Mouse (Mus musculus) fat pad, adult 2 months (tissue): ENCODE data around the gene Mrpl11.
A peak's percentile ranks its signal among the peaks of the same experiment; 100 is the strongest.
"Not testable (repeated sequence)": the region's sequence is repeated elsewhere in the genome, so short reads cannot be mapped to it uniquely, and the experiment has no call there.

Experiments
- DNase-seq: peaks from one replicate; pipeline ENCODE4 v3.0.0-alpha.2; 2011; ENCODE audit warnings: low read depth, low spot score; ENCODE audit errors: extremely low read depth

The Mrpl11 gene

DNA sequence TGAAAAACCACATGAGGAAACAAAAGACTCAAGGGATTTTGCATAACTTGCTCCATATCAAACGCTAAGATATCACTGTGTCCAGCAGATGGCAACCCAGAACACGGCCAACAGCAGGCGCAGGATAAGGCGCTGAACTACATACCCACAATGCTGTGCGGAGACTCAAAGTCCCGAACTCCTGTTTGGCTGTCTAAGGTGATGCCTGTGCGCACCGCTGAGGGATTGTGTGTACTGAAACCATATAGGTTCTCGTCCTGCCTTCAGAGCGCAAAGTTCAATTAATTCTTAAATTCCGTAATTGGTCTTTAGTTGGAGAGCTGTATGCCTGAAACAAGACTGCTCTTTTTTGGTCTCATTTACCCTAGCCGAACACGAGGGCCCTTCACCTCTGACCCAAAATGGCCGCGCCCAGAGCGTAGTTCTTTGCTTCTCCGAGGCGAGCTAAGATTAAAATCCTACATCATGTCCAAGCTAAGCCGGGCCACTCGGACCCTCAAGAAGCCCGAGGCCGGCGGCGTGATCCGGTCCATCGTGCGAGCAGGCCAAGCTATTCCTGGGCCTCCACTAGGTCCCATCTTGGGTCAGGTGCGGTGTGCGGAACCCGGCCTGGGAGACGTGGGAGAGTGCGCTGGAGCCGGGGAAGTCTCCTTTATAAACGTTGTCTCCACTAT, at the start of gene Mrpl11:
Mrpl11 (plus strand) TSS at position 220 of the 674 bp plus-strand sequence.
- DNase-seq = peak; percentile 62

DNA sequence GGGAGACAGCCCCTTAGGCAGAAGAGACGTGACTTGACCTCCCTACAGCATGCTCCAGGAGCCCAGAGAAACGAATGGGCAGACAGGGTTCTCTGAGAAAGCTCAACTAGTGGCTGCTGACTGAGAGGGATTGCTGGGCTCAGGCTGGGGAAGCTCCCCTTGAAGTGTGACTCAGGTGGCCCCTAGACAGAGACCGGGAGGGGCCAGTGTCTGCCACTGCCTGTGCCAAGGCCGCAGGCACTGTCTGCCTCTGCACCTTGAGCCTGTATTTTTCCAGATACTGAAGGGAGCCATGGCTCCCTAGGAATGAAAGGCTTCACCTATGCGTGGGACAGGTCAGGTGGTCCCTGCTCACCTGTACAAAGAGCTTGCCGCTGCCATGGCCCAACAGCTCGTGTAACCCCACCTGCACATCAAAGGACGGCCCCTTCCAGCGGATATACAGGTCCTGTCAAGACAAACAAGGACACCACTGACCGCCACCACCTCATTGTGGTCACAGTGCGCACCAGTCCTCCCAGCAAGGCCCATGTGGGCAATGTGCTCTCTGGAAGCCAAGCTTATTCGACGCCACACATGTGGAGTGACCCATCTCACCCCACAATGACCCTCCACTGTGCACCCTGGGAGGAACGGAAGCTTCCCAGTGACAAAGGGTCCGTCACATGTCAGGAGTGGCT, 45.9 kb upstream of the Mrpl11 start:
- DNase-seq = no peak

- no peak for DNase-seq
These were observed 45.1 kb upstream of the Mrpl11 start for GRCm38 (mm10) chr19:4916827-4917226.

- no peak for DNase-seq
These were observed 42.3 kb upstream of the Mrpl11 start for GRCm38 (mm10) chr19:4919652-4920051.

DNA sequence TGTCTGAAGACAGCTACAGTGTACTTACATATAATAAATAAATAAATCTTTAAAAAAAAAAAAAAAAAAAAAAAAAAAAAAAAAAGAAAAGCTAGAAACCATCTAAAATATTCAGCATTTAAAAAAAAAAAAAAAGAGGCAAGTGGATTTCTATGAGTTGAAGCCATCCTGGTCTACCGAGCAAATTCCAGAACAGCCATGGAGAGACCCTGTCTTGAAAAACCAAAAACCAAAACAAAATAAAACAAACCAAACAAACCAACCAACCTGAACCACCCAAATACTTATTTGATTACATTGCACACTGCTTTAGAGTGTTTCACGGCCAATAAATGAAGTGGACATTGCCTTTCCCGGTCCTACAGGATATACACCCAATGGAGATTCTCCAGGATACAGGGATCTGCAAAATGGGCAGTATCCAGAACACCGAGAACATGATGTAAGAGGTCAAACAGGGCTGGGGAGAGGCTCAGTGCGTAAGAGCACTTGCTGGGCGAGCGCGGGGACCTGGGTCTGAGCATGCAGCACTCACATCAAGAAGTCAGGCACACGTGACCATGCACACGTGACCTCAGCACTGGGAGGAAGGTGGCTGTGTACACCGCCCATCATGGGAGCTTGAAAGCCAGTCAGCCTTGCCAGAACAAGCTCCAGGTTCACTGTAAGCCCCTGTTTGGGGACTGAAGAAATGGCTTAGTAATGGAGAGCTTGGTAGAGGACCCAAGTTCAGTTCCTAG, 36.7 kb upstream of the Mrpl11 start:
- no peak for DNase-seq

DNA sequence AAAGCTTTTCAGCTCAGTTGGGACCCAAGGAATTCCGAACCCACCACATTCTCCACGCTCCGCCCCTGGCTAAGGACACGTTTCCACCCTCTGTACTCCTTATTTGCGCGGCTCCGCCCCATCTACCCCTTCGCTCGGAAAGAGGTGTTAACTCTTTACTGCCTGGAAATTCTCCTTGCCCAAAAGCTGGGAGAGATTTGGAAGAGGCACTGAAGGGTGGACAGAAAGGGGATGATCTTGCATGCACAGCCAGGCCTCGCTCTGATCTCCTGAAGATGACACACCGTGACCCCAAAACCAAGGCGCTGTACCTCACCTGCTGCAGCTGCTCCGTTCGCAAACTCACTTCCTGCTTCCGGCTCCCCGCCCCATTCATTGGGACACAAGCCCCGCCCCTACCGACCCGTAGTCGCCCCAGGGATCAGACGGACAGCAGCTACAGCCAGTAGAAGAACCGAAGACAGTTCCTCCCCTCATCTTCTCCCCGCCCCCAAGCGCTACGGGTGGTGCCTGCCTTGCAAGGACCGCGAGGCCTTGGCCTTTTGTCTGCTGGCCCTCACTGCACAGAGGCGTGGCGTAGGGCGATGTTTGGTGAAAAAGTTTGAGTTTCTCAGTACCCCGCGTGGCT, 33.9 kb upstream of the Mrpl11 start, which contains the start of gene Dpp3:
Dpp3 (minus strand) TSS at position 384 of the 628 bp plus-strand sequence.
- peak; percentile 77 for DNase-seq

DNA sequence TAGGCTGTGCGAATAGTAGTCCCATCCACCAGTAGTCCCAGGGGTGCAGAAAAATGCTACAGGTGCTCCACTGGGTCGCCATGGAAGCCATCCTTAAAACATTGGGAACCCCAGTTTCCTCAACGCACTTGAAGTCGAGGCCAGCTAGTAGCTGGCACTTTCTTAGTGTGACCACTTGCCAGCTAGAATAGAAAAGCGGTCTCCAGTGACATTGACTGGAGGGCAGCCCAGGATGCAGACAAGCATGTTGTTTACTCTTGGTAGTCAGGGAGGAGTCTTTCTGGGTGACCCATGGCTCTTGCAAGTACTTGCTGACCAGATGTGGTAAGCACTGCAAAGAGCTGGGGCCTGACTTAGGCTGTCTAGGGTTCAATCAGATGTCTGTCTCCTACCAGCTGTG, 33.2 kb upstream of the Mrpl11 start:
- DNase-seq = no peak

DNA sequence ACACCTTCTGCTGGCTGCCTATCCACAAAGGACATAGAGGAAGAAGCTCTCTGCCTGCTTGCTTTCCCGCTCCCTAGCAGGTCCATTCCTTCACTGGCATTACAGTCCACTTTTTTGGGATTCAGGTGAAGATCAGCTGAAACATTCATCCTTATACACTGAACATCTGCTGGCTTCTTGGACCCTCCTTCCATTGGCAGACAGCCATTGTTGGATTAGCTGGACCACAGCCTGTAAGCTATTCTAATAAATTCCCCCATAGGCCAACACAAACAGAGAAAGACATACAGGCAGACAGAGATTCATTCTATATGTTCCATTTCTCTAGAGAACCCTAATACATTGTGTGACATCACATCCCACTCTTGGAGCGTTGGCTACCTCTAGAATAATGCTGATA, 25.1 kb upstream of the Mrpl11 start:
- DNase-seq = no peak

- DNase-seq = no peak
These were observed 24.3 kb upstream of the Mrpl11 start for GRCm38 (mm10) chr19:4937444-4938310.

DNA sequence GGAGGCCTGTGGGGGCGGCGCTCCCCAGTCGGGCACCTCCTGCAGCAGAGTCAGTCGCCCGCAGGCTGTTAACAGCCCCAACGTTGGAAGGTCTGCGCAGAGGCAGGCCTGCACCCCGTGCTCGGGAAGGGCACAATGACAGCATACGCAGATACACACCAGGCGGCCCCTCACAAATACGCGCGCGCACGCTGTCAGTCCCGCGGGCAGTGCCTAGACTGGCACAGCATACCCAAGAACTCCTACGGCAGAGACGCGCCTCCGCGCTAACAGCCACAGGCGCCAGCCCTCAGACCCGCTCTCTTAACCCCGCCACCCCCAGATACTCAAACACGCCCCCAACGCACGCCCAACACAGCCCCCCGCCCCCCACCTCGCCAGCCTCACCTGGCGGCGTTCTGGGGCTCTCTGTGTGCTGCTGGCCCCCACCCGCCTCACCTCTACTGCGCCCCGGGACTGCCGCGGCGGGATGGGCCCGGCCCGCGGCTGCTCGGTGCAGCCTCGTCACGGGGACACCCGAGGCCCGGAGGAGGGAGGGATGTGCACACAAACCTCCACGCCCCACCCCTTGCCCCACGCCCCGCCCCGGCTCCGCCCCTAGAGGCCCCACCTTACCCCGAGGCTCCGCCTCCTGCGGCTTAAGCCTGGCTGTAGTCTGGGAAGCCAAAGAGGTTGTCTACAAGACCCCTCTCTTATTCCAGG, 19.2 kb upstream of the Mrpl11 start, which contains the start of gene Peli3:
Peli3 (minus strand) TSS at position 577 of the 702 bp plus-strand sequence.
- DNase-seq = no peak

DNA sequence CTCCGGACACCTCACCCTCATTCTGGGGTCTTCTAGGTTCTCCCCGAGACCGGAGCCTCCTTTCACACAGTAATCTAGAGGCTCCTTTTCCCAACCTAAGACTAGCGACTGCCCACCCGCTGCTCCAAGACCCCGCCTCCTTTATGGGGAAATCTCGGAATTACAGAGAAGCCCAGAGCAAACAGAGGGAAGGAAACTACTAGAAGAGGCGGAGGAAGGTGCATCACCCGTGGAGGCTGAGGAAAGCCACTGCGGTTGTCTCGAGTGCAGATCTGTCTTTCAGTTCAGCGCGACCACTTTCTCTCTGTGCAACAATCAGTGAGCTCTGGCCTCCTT, 18.7 kb upstream of the Mrpl11 start:
- no peak for DNase-seq

GRCm38 (mm10) chr19:4945540-4945939, 16.4 kb upstream of the Mrpl11 start:
- DNase-seq = no peak

- not testable (repeated sequence) for DNase-seq
These were observed 13.3 kb upstream of the Mrpl11 start for GRCm38 (mm10) chr19:4948641-4949040.

DNA sequence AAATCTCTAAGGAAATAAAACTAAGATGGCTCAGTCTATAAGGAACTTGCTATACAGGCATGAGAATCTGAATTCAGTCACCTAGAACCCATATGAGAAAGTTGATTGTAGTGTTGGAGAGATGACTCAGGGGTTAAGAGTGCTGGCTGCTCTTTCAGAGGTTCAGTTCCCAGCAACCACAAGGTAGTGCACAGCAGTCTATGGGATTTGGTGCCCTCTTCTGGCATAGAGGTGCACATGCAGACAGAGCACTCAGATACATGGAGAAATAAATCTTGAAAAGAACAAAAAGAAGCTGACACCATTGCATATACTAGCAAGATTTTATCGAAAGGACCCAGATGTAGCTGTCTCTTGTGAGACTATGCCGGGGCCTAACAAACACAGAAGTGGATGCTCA, 6.3 kb downstream of the Mrpl11 start:
- no peak for DNase-seq

DNA sequence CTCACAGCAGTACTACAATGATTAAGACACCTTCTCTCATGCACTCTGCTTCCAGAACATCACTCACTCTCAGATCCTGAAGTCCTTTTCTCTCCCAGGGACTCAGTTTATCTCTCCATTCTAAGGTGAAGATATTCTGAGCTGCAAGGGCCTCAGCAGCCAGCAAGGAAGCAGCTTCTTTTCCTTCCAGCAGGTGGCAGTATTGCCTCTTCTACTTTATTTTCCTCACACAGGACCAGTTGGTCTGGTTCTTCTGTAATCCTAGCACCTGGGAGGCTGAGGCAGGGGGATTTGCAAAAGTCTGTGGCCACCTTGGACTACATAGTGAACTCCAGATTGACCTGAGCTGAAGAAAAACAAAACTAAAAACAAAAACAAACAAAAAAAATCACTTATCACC, 19.8 kb downstream of the Mrpl11 start:
- DNase-seq = no peak

DNA sequence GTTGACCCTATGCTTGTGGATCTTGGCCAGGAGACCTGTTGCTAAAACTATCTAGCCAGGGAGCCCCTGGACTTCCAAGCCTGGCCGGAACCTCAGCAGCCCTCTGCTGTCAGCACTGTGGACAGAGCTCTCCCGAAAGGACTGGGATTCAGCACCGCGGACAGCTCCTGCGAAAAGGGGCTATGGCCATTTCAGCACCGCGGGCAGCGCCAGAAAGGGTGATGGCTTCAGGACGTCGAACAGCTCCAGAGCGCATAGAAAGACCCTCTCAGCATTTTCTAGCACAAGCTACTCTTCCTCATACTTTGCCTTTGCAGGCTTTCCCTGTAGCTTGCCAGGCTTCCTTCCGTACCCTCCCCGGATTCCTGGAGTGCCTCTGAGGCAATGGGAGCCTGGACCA, 27.1 kb downstream of the Mrpl11 start:
- DNase-seq = no peak

GRCm38 (mm10) chr19:4989434-4990255, 27.7 kb downstream of the Mrpl11 start:
- DNase-seq = no peak

DNA sequence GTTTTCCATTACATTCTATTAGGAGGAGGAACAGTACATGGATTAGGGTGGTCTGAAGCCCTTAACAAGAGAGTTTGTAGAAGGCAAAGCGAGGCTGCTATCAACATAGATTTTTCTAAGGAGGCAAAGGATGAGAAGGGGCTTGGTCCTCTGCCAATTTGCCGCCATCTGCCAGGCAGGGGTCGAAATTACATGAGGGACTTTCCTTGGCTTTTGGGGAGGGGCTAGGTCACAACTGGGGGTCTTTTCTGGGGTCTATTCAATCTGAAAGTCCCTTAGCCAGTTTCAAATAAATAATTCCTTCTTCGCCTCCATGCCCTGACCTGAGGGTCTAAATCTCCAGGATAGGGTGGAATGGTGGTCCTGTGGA, 28.3 kb downstream of the Mrpl11 start, which contains the start of gene Npas4:
Npas4 (minus strand) TSS at position 61 of the 370 bp plus-strand sequence.
- DNase-seq = no peak

DNA sequence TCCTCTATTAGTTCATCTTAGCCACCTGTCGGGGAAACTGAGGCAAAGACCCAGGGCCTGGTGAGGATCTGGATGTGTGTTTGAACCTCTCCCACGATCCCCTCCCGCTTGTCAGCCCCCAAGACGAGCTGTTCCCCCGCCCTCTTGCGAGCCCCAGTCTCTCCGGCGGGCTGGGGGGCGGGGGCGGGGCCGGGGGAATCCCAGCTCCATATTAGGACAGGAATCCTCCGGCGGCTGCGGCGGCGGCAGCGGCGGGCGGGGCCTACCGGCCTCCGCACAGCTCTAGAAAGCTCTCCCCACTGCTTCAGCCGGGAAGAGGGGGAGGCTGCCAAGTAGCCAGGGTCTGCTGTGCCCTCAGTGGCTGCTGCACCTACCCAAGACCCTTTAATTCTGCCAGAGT, 28.8 kb downstream of the Mrpl11 start:
- no peak for DNase-seq
